21 mouse cellular contexts compared by ENCODE assay signal in genomic region chr19:10021981-10022380, GRCm38 (mm10). TPM values are rescaled to one million over a fixed set of nuclear protein-coding genes. Genes with fewer than 3 reads are reported as not detected.
DNase-seq lines count a peak whose midpoint lies in the region; ATAC-seq and TF ChIP-seq lines count a peak whose summit lies in the region.
"Had no signal": no experiment of that assay in that cellular context is flagged by ENCODE, and none has a peak within 500 bp of the region (broad histone marks: within the 10 kb centered on the region; RNA-seq: fewer than 3 reads in every experiment).

No protein-coding gene starts in this region.

- TF ChIP-seq CTCF in lung, postnatal 0 days (IDR thresholded peaks at IDR 0.05): no peak
- no peak for TF ChIP-seq CTCF in lung, adult 2 months (IDR thresholded peaks at IDR 0.05; ENCODE audit: insufficient read depth, low read length)

- H3ac ChIP-seq in myocyte (ENCODE audit: control insufficient read depth, insufficient read length): no peak overlapping the region

- H3K9ac ChIP-seq in heart, embryonic 13.5 days: peak overlapping the region; percentile 52
- H3K9ac ChIP-seq in lung, postnatal 0 days (replicated peaks; ENCODE audit: low read depth): no peak overlapping the region
- H3K9ac ChIP-seq in embryonic facial prominence, embryonic 14.5 days (ENCODE audit: low read depth, low read length): 0 out of 2 replicates have a peak overlapping the region, but pooled peaks have one; percentile 40
- H3K9ac ChIP-seq: forebrain, postnatal 0 days; neural tube, embryonic 15.5 days had no signal

- no peaks in the 10 kb centered on the region for H3K9me3 ChIP-seq in heart, embryonic 13.5 days
- no peaks in the 10 kb centered on the region for H3K9me3 ChIP-seq in lung, postnatal 0 days (ENCODE audit: low read length)
- H3K9me3 ChIP-seq in embryonic facial prominence, embryonic 14.5 days (ENCODE audit: control insufficient read depth, low read length): no peaks in the 10 kb centered on the region
- H3K9me3 ChIP-seq: G1E; hindbrain, embryonic 10.5 days; neural tube, embryonic 15.5 days had no signal

- no peak for DNase-seq in heart, adult 18-20 months
- DNase-seq in lung, postnatal 0 days (ENCODE audit: low spot score): no peak
- no peak for DNase-seq in lung, adult 2 months
- DNase-seq in embryonic facial prominence, embryonic 14.5 days (ENCODE audit: low spot score): no peak
- no peak for DNase-seq in left cerebral cortex, postnatal 4 days
- DNase-seq: adrenal gland, adult 2 months; cerebellum, adult 18-20 months; forebrain, postnatal 0 days; gastrocnemius, postnatal 10 days; kidney, postnatal 10 days; lung, adult 18-20 months; right cerebral cortex, postnatal 4 days; thymus, adult 18-20 months had no signal

- 86% methylated on average over 2 of the region's 2 CpGs for WGBS in heart, embryonic 13.5 days
- WGBS in lung, postnatal 0 days: 81% methylated on average over 2 of the region's 2 CpGs
- 70% methylated on average over 2 of the region's 2 CpGs for WGBS in lung, adult 2 months
- 72% methylated on average over 2 of the region's 2 CpGs for WGBS in embryonic facial prominence, embryonic 14.5 days

- no peaks in the 10 kb centered on the region for H3K79me2 ChIP-seq in myocyte (ENCODE audit: control insufficient read depth, insufficient read depth)

- H3K36me3 ChIP-seq in heart, embryonic 13.5 days: peaks cover 6% of the 10 kb centered on the region
- no peaks in the 10 kb centered on the region for H3K36me3 ChIP-seq in lung, postnatal 0 days (ENCODE audit: insufficient read depth, low read length)
- H3K36me3 ChIP-seq in embryonic facial prominence, embryonic 14.5 days (ENCODE audit: control insufficient read depth, insufficient read depth, low read length): no peaks in the 10 kb centered on the region; the same call in 1 of the 2 replicates
- H3K36me3 ChIP-seq in myocyte (ENCODE audit: control insufficient read depth, insufficient read depth): no peaks in the 10 kb centered on the region
- H3K36me3 ChIP-seq: neural tube, embryonic 15.5 days had no signal

- no peak overlapping the region for H3K4me3 ChIP-seq in heart, embryonic 13.5 days
- H3K4me3 ChIP-seq in lung, postnatal 0 days (ENCODE audit: low read depth, low read length): no peak overlapping the region
- H3K4me3 ChIP-seq in lung, adult 2 months (replicated peaks; ENCODE audit: extremely low read depth, low read depth, low read length): no peak overlapping the region
- no peak overlapping the region for H3K4me3 ChIP-seq in embryonic facial prominence, embryonic 14.5 days (ENCODE audit: low read depth, low read length)
- no peak overlapping the region for H3K4me3 ChIP-seq in myocyte
- H3K4me3 ChIP-seq: hindbrain, embryonic 10.5 days; neural tube, embryonic 15.5 days had no signal

- peak overlapping the region; percentile 43 for H3K27ac ChIP-seq in heart, embryonic 13.5 days (replicated peaks)
- H3K27ac ChIP-seq in lung, postnatal 0 days (ENCODE audit: low read length): peak overlapping the region; percentile 27; the same call in 1 of the 2 replicates
- no peak overlapping the region for H3K27ac ChIP-seq in embryonic facial prominence, embryonic 14.5 days (replicated peaks; ENCODE audit: low read depth, low read length)

- TF ChIP-seq EP300 in lung, postnatal 0 days (IDR thresholded peaks at IDR 0.05): no peak

- no peak for TF ChIP-seq POLR2A in lung, adult 2 months (IDR thresholded peaks at IDR 0.05; ENCODE audit: borderline replicate concordance, extremely low read depth, low read depth, low read length)
- TF ChIP-seq POLR2A in myocyte (IDR thresholded peaks at IDR 0.05; ENCODE audit: insufficient read length, low read depth): no peak

- H3K4me2 ChIP-seq in heart, embryonic 13.5 days: peak overlapping the region; percentile 42; the same call in 1 of the 2 replicates
- H3K4me2 ChIP-seq in lung, postnatal 0 days (replicated peaks; ENCODE audit: low read depth, low read length): no peak overlapping the region
- H3K4me2 ChIP-seq in embryonic facial prominence, embryonic 14.5 days (ENCODE audit: low read depth, low read length): no peak overlapping the region
- no peak overlapping the region for H3K4me2 ChIP-seq in myocyte (ENCODE audit: low read depth)
- H3K4me2 ChIP-seq: neural tube, embryonic 15.5 days had no signal

- intact Hi-C loops in left cerebral cortex, postnatal 4 days (cut with DNase I): no loop called here

- no peak for ATAC-seq in heart, embryonic 13.5 days (ENCODE audit: extremely low read depth, insufficient number of reproducible peaks, low FRiP score, low TSS enrichment)
- no peak for ATAC-seq in lung, postnatal 0 days
- ATAC-seq in embryonic facial prominence, embryonic 14.5 days (ENCODE audit: low read depth): no peak
- ATAC-seq: forebrain, postnatal 0 days; inflammation-experienced regulatory T-cells, adult 6 months had no signal

- peaks cover 86% of the 10 kb centered on the region for H3K4me1 ChIP-seq in heart, embryonic 13.5 days
- H3K4me1 ChIP-seq in lung, postnatal 0 days (ENCODE audit: insufficient read depth, low read depth, low read length): peaks cover 31% of the 10 kb centered on the region
- H3K4me1 ChIP-seq in lung, adult 2 months (ENCODE audit: control insufficient read depth, insufficient read depth, low read length): peaks cover 13% of the 10 kb centered on the region
- H3K4me1 ChIP-seq in embryonic facial prominence, embryonic 14.5 days (ENCODE audit: control insufficient read depth, insufficient read depth, low read length): peaks cover 42% of the 10 kb centered on the region

- H3K27me3 ChIP-seq in heart, embryonic 13.5 days (replicated peaks): no peaks in the 10 kb centered on the region
- H3K27me3 ChIP-seq in lung, postnatal 0 days (replicated peaks; ENCODE audit: insufficient read depth, low read length): no peaks in the 10 kb centered on the region
- no peaks in the 10 kb centered on the region for H3K27me3 ChIP-seq in embryonic facial prominence, embryonic 14.5 days (replicated peaks; ENCODE audit: control insufficient read depth, insufficient read depth, low read length)
- H3K27me3 ChIP-seq in myocyte (ENCODE audit: control insufficient read depth, insufficient read depth, insufficient read length): no peaks in the 10 kb centered on the region
- H3K27me3 ChIP-seq: neural tube, embryonic 15.5 days had no signal

TF ChIP-seq in myocyte, 11 proteins besides CTCF, POLR2A, EP300 and RAD21:
- TF ChIP-seq MYOG (IDR thresholded peaks at IDR 0.05; ENCODE audit: control insufficient read depth in 1 of 3, insufficient read depth in 1 of 3, insufficient read length in 2 of 3, low read depth in 2 of 3): no peak
- TF ChIP-seq MYOD1 (IDR thresholded peaks at IDR 0.05; ENCODE audit: control insufficient read depth in 1 of 3, insufficient read length in 2 of 3, low read depth in 2 of 3): peak in 2 of 3 experiments; percentile 39 to 50
- TF ChIP-seq MAX (IDR thresholded peaks at IDR 0.05; ENCODE audit: low read depth): no peak

RNA-seq across cellular contexts. Expression of gene Fads3, which starts 19.4 kb away (rescaled TPM):
- 39.4 and 41.9 TPM in 2 replicates for polyA plus RNA-seq in heart, embryonic 13.5 days (2015; fragmentation: Nextera tagmentation; extraction: Ambion mirVana)
- total RNA-seq in heart, adult 18-20 months (2021): 10 to 100 TPM; 31.8 to 34.9 TPM
- 79.6 and 96.1 TPM in 2 replicates for polyA plus RNA-seq in lung, postnatal 0 days (2015; fragmentation: Nextera tagmentation; extraction: Ambion mirVana)
- 283 and 341 TPM in 2 replicates for polyA plus RNA-seq in lung, adult 2 months (2012; rRNA removed)
- 15.6 and 20.9 TPM in 2 replicates for polyA plus RNA-seq in embryonic facial prominence, embryonic 14.5 days (2014; fragmentation: Nextera tagmentation; extraction: Ambion mirVana)
- 557 TPM for polyA plus RNA-seq in myocyte (2012; fragmentation: generic; extraction: Trizol)
- 10 to 100 TPM; 52.8 to 60.4 TPM for total RNA-seq in left cerebral cortex, postnatal 4 days (2021)
- polyA plus RNA-seq: inflammation-experienced regulatory T-cells, adult 6 months had no signal

RNA-seq across cellular contexts. Expression of gene Rab3il1, which starts 20.5 kb away (rescaled TPM):
- polyA plus RNA-seq in heart, embryonic 13.5 days (2015; fragmentation: Nextera tagmentation; extraction: Ambion mirVana): 32.5 and 36.7 TPM in 2 replicates
- total RNA-seq in heart, adult 18-20 months (2021): 1 to 10 TPM; 6.6 to 6.8 TPM
- polyA plus RNA-seq in lung, postnatal 0 days (2015; fragmentation: Nextera tagmentation; extraction: Ambion mirVana): 23.8 and 25.9 TPM in 2 replicates
- polyA plus RNA-seq in lung, adult 2 months (2012; rRNA removed): 10.5 and 13.8 TPM in 2 replicates
- polyA plus RNA-seq in embryonic facial prominence, embryonic 14.5 days (2014; fragmentation: Nextera tagmentation; extraction: Ambion mirVana): 48.1 and 54.4 TPM in 2 replicates
- 15.2 TPM for polyA plus RNA-seq in myocyte (2012; fragmentation: generic; extraction: Trizol)
- total RNA-seq in left cerebral cortex, postnatal 4 days (2021): 10 to 100 TPM; 12.9 to 14.9 TPM
- polyA plus RNA-seq: inflammation-experienced regulatory T-cells, adult 6 months had no signal

RNA-seq across cellular contexts. Expression of gene Best1, which starts 20.5 kb away (rescaled TPM):
- 0.23 and 0.27 TPM in 2 replicates for polyA plus RNA-seq in heart, embryonic 13.5 days (2015; fragmentation: Nextera tagmentation; extraction: Ambion mirVana)
- under 1 TPM; 0.12 to 0.13 TPM for total RNA-seq in heart, adult 18-20 months (2021)
- 2.0 and 2.3 TPM in 2 replicates for polyA plus RNA-seq in lung, postnatal 0 days (2015; fragmentation: Nextera tagmentation; extraction: Ambion mirVana)
- 2.3 and 3.1 TPM in 2 replicates for polyA plus RNA-seq in lung, adult 2 months (2012; rRNA removed)
- 1.5 and 2.2 TPM in 2 replicates for polyA plus RNA-seq in embryonic facial prominence, embryonic 14.5 days (2014; fragmentation: Nextera tagmentation; extraction: Ambion mirVana)
- 6.6 TPM for polyA plus RNA-seq in myocyte (2012; fragmentation: generic; extraction: Trizol)
- total RNA-seq in left cerebral cortex, postnatal 4 days (2021): 1 to 10 TPM; 1.7 to 2.1 TPM
- total RNA-seq: common myeloid progenitor, adult 5-6 weeks; megakaryocyte-erythroid progenitor cell, adult 5-6 weeks had no signal

RNA-seq across cellular contexts. Expression of gene Fth1, which starts 41.6 kb away (rescaled TPM):
- polyA plus RNA-seq in heart, embryonic 13.5 days (2015; fragmentation: Nextera tagmentation; extraction: Ambion mirVana): 2,189 and 2,554 TPM in 2 replicates
- total RNA-seq in heart, adult 18-20 months (2021): 1,000 to 10,000 TPM; 2,847 to 3,135 TPM
- polyA plus RNA-seq in lung, postnatal 0 days (2015; fragmentation: Nextera tagmentation; extraction: Ambion mirVana): 3,752 and 3,783 TPM in 2 replicates
- 4,642 and 7,955 TPM in 2 replicates for polyA plus RNA-seq in lung, adult 2 months (2012; rRNA removed)
- 1,690 and 1,712 TPM in 2 replicates for polyA plus RNA-seq in embryonic facial prominence, embryonic 14.5 days (2014; fragmentation: Nextera tagmentation; extraction: Ambion mirVana)
- 6,603 TPM for polyA plus RNA-seq in myocyte (2012; fragmentation: generic; extraction: Trizol)
- total RNA-seq in left cerebral cortex, postnatal 4 days (2021): 1,000 to 10,000 TPM; 1,213 to 1,248 TPM
